Mouse (Mus musculus) telencephalon, adult 2 months (tissue): ENCODE measurements around the gene E330017A01Rik.

ENCODE experiments used
- DNase-seq: peaks from one replicate; pipeline ENCODE4 v3.0.0-alpha.2; 2011; ENCODE audit warnings: low read depth, low spot score

E330017A01Rik gene

DNA sequence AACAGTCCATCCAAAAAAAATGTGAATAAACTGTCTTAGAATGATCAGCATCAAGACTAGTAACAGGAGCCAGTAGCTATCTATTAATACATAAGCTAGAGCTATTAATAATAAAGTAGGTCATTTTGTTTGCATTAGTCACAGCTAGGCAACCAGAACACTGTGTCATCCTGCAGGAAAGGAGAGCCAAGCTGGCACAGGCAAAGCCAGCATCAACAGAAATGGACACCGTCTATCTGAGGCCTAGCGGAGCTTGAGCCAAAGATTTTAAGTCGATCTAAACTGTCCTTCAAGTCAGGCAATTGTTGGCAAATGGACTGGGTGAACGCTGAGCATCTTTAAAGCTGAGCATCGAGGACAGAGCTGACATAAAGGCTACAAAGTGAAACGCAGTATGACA is 37.7 kb downstream of the E330017A01Rik start:
- no peak for DNase-seq

DNA sequence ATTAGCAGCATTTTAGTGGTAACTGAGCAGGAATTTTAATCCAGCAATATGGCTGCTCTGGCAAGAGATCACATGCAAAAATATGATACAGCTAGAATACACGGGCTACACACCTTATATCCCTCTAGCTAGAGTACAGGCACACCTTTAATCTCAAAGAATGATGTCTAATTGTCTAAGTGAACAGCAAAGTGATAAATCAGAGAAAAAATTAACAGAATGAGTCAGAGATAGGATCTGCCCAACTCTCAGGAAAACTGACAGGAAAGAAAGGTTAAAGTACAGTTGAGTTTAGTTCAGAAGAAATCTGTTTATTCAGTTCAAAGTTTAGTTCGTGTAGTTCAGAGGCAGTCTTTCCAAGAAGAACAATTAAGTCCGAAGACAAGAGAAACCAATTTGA is 47.2 kb downstream of the E330017A01Rik start:
- DNase-seq: no peak

DNA sequence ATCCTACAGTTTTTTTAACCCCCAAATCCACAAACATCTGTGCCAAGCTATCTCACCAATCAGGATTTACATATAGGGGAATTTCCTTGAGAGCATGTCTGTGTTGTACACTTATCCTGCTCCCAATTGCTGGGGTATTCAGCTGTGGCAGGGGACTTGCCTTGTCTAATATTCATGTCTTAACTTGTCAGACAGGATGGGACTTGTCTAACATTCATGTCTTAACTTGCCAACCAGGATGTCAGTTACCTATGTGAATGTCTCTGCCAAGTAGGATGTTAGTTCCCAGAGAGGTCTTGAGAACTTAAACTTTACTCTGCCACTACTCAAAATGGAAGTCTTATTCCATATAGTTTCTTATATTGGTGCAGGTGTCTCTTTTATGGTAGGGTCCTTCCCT is 49.1 kb downstream of the E330017A01Rik start:
- DNase-seq: no peak
